Mouse (Mus musculus) liver, adult (tissue): ENCODE results near the gene Guk1.

Experiments
- GATA4 ChIP-seq: IDR thresholded peaks from 2 replicates; pipeline ENCODE4 v1.6.1; 2014; ENCODE audit warnings: mild to moderate bottlenecking, low read length; ENCODE audit not compliant: insufficient replicate concordance

Gene Guk1

DNA sequence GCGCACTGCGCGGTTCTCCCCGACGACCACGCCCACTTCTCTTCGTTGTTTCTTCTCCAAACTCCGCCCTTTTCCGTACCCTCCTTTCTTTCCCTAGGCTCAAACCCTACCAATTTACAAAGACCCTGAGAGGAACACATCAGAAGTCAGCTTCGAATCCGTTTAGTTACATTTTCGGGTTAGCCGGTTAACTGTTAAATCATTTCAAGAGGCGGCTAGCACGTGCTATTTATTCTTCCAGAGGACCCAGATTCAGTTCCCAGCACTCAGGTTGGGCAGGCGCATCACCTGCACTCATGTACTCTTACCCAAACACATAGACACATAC, at the start of gene Guk1:
Guk1 (minus strand) TSS at position 154 of the 328 bp plus-strand sequence.
- no peak for TF ChIP-seq GATA4

DNA sequence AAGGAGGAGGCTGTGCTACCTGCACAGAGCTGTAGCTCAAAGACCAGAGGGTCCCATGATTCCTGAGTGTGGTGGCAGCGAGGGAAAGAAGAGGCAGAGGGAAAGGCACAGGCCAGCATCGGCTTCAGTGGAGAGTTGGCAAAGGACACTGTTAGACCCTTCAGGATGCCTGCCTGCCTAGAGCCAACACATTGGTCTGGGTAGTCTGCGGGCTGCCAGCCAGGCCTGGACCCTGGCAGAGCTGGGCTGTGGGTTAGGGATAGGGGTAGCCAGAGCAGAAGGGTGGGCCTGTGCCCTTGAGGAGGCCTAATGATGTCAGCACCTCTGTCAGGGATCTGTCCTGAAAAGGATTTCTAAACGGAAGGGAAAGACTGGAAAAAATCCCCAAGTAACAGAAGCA, 47.8 kb upstream of the Guk1 start:
- TF ChIP-seq GATA4 = no peak

DNA sequence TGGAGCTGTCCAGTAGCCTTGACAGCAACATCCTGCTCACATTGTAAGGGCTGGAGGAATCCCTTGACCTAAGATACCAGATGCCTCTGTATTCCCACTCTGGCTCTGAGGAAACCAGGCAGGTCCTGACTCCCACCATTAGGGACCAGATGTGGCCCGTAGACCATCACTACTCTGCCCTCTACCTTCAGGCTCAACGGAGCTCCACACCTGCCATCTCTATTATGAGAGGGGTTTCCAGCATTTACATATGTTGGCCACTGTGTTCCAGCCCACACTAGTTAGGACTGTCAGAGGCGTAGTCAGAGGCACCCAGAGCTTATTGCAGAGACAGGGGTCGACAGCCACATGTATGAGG, 47.4 kb upstream of the Guk1 start:
- TF ChIP-seq GATA4 = no peak

DNA sequence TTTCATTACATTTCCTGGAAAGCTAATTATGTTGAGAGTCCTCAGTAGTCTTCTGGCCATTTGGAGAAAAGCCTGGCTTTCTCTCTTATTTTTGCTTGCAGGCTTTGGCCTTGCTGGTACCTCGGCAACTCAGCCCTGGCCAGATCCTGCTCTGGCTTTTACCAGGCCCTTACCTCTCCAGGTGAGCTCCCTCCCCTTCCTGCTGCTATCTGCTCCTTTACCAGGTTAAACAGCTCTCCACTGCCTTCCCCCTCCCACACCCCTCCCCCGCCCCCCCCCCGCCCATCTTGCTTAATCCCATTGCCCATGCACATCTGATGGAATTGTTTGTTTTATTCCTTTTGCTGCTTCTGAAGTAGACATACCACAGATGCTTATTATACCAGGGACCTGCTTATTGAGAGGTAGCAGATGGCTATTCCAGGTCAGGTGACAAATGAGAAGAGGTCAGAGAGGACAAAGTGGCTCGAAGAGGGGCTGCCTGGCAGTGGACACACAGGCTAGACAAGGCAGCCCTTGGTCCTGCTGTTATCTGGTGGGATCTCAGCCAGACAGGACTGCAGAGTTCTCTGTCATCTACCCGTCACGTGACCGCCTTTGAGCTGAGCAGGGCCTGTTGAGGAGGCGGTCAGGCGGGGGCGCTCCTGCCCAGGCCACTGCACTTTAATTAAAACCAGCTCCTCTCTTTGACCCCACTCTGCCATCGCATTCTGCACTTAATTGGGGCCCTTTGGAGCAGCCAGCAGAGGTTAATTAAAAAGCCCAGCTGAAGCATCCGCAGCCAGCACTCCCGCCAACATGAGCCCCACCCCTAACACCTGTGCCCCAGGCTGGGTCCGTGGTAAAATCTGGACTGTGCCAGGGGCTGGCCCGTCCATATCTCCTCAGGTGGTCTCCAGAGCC, 46.8 kb upstream of the Guk1 start:
- TF ChIP-seq GATA4 = peak; percentile 65; the same call in 1 of the 2 replicates

- no peak for TF ChIP-seq GATA4
These were observed 40.8 kb upstream of the Guk1 start for GRCm38 (mm10) chr11:59232797-59233196.

GRCm38 (mm10) chr11:59230144-59230760, 38.2 kb upstream of the Guk1 start:
- TF ChIP-seq GATA4 = no peak

GRCm38 (mm10) chr11:59228122-59228953, 36.3 kb upstream of the Guk1 start, which contains the start of gene Arf1:
TSS of gene Arf1 (minus strand) at chr11:59228270.
- peak; percentile 19; the same call in 1 of the 2 replicates for TF ChIP-seq GATA4

DNA sequence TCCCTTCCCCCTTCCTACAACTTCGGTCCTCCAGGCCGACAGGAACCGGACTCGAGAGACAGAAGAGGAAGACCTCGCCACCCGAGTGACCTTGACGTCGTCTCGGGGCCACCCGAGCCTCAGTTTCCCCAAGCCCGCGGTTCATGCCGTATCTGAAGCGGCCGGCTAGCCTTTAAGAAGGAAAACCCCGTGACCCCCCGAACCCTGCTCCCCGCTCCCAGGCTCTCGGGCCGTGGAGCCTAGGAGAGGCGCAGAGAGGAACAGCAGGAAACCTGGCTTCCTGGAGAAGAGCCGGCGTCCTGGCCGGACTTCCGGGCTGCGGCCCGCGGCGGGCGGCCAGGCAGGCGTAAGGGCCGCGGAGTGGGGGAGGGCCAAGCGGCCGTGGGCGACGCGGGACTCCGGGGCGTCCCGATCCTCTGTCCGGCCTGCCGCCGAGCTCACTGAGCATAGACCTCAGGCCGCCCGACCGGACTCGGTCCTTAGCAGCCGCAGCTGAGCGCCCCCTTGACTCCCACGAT, 35.7 kb upstream of the Guk1 start:
- TF ChIP-seq GATA4 = no peak

GRCm38 (mm10) chr11:59226787-59227603, 35.0 kb upstream of the Guk1 start:
- no peak for TF ChIP-seq GATA4

- no peak for TF ChIP-seq GATA4
These were observed 34.2 kb upstream of the Guk1 start for GRCm38 (mm10) chr11:59226251-59226650.

DNA sequence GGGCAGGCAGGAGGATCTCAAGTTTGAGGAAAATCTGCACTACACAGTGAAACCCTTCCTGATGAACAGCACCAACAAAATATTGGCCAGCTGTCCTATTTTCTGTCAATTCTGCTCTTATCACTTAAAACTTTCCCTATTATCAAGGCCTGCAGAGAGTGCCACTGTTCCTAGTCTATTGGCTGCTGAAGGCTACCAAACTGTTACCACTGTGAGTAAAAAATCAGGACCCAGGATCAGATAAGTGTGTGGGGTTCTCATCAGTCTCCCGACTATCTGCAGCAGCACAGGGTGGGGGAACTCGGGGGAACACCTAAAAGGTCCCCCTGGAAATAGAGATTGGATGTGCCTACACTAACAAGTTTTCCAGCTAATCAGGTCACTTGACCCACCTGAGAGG, 33.2 kb upstream of the Guk1 start:
- TF ChIP-seq GATA4 = no peak

- TF ChIP-seq GATA4 = no peak
These were observed 32.5 kb upstream of the Guk1 start for GRCm38 (mm10) chr11:59224470-59224869.

DNA sequence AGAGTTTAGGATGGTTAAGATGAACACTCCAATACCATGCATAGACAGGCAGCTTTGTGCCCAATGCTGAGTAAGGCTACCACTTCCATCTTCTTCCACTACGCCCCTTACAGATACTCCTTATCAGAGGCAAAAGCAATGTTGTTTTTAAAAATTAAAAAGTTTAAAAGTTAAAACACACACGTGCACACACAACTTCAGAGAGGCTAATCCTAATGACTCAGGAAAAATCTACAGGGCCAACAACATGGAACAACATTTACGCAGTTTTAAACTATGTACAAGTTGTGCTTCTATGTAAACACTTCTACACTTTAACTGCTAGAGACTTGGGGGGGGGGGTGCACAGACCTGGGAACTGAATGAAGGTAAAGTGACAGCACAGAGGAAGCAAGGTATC, 32.0 kb upstream of the Guk1 start:
- no peak for TF ChIP-seq GATA4

DNA sequence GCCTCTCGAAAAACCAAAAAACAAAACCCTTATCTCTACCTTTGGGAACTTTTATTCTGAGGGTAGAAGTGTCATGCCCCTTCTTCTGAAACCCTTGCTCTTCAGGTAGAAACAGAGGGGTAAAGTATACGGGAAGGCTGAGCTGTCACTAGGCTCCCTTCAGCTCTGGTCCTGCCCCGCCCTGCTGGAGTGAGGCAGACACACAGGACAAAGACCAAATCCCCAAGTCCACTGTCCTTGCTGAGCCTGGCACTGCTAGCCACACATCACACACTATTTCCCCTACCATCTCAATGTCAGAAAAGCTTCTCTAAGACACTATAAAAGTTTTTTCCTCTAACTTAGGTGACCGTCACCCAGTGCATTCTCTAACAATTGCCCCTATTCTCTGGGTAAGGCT, 30.3 kb upstream of the Guk1 start:
- TF ChIP-seq GATA4 = no peak

- TF ChIP-seq GATA4 = no peak
These were observed 29.6 kb upstream of the Guk1 start for GRCm38 (mm10) chr11:59221604-59222003.

DNA sequence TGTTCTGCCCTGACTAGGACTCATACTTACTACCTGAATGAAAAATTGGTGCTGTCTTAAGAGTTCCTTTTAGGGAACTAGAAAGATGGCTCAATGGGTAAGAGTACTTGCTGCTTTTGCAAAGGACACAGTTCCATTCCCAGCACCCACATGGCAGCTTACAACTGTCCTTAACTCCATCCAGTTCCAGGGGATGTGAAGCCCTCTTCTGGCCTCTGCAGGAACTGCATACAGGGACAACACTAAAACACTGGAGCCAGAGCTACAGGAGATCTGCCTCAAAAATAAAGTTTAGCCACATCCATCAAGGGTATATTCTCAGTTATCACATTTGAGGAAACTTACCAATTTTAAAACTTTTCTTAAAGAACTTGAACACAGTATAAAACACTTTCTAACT, 27.1 kb upstream of the Guk1 start:
- TF ChIP-seq GATA4 = no peak
